Mouse (Mus musculus) cortical plate, adult 2 months (tissue): ENCODE measurements around the gene Cdh10.

Source experiments
- CTCF ChIP-seq: fragments of 200-500 bp; IDR thresholded peaks from 2 replicates; pipeline ENCODE4 v1.5.1; 2011; ENCODE audit warnings: mild to moderate bottlenecking, control low read depth, low read length; ENCODE audit not compliant: insufficient read depth; ENCODE audit errors: extremely low read depth
- POLR2A ChIP-seq: fragments of 200-500 bp; IDR thresholded peaks from 2 replicates; pipeline ENCODE4 v1.6.1; 2011; ENCODE audit warnings: mild to moderate bottlenecking, low read length, control low read depth; ENCODE audit not compliant: insufficient read depth; ENCODE audit errors: extremely low read depth

GRCm38 (mm10) chr15:18821114-18821756, 2.5 kb downstream of the Cdh10 start:
- TF ChIP-seq POLR2A (0 out of 2 replicates have a peak, but pooled peaks have one; percentile 12), CTCF (peak; percentile 99)
